Mouse (Mus musculus) natural killer cell, adult 2 months (primary cell): Measurements from ENCODE around the gene Rbm19.

ENCODE experiments used
- DNase-seq, 2 experiments: peaks; one replicate each; pipeline ENCODE4 v3.0.0; 2022; ENCODE audit warnings: low spot score in 2 of 2

The Rbm19 gene

DNA sequence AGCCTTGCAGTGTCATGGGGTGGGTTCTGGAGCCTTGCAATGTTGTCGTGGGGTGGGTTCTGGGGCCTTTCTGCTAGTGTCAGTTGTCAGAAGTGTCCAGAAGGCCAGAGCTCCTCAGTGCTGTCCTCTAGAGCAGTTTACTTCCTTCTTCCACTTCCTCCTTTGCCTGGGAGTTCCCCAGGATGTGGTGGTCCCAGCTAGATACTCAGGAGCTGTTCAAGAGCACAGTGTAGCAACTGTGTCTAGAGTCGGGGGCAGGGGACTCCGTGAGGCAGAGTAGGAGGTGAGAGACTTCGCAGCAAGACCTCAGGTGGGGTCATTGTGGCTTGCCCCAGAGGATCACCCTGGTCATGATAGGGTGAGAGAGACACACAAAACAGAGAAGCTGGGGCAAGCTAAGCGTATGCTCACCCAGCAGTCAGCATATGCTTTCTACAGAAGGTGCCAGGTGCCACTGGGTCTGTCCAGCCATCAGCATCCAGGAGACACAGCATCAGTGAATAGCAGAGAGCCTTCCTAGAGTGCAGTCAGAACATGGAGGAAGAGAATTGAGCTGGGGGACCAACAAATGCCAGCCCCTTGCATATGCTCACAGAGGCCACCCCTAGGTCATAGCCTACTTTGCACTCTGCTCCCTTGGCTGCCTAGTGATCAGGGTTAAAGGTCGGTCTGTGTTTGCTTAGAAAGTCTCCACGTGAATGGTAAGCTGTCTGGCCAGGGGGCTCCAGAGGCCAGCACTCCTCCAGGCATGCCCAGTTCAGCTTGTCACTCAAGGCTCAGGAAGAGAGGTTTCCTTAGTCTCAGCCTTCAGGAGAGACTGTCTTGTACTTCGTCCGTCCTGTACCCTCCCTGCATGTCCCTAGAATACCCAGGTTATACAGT lies 49.0 kb downstream of the Rbm19 start:
- peak in 1 of 2 experiments; percentile 4 for DNase-seq

DNA sequence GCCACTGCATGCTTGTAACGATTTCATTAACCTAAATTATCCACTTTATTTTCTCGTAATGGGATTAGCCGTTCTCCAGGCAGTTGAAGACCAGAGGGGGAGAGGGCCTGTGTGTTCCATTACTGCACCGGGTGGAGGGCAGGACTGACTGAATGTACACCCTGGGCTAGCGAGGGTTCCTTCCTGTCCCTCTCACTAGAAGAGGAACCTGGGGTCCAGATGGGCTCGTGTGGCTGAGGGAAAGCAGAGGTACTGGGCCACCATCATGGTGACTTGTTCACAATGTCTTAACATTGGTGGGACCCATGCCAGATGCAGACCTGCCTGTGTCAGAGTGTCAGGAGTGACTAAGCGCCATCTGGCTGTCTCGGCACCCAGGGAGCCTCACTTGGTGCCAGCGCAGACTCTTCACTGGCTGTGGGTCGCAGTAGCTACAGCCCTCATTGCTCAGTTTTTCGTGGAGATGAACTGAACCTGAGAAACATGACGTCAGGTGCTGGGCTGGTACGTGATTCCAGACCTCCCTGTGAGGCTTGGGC lies 51.6 kb downstream of the Rbm19 start:
- no peak for DNase-seq

- DNase-seq: no peak
Observed at GRCm38 (mm10) chr5:120171865-120172728, 55.8 kb downstream of the Rbm19 start.

DNA sequence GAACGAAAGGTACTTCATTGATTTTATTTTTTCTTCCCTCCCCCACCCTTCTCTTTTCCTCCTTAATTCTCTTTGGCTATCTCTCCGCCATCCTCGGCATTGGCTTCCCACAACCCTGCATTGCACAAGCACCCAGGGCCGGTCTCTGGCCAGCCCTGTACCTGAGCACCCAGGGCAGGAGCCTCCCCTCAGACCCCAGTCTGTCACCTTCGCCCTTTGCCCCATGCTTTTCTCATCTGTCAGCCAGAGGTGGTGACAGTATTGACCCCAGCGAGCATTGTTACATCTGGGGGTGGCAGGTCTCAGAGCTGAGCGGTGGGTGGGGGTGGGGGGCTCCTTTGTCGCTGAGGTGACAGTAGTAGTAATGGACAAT lies 56.5 kb downstream of the Rbm19 start:
- DNase-seq: no peak

DNA sequence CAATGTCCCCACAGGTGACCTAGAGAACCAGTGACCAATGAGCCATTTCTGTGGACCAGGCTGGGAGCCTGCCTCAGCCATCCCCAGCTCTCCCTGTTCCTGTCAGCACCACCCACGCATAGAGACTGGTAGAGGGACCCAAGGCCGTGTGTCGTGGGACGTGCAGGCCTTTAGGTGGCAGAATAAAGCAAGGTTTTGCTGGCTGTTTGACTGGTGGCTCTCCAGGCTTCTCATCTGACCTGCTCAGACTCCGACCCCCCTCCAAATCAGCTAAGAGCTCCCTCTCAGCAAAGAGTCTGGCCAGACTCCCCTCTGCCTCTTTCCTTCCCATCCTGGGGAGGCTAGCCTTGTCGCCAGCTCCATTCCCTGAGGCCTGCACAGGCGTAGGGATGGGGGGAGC lies 58.1 kb downstream of the Rbm19 start:
- DNase-seq: no peak

- DNase-seq: no peak
Observed at GRCm38 (mm10) chr5:120175217-120175616, 59.0 kb downstream of the Rbm19 start.

DNA sequence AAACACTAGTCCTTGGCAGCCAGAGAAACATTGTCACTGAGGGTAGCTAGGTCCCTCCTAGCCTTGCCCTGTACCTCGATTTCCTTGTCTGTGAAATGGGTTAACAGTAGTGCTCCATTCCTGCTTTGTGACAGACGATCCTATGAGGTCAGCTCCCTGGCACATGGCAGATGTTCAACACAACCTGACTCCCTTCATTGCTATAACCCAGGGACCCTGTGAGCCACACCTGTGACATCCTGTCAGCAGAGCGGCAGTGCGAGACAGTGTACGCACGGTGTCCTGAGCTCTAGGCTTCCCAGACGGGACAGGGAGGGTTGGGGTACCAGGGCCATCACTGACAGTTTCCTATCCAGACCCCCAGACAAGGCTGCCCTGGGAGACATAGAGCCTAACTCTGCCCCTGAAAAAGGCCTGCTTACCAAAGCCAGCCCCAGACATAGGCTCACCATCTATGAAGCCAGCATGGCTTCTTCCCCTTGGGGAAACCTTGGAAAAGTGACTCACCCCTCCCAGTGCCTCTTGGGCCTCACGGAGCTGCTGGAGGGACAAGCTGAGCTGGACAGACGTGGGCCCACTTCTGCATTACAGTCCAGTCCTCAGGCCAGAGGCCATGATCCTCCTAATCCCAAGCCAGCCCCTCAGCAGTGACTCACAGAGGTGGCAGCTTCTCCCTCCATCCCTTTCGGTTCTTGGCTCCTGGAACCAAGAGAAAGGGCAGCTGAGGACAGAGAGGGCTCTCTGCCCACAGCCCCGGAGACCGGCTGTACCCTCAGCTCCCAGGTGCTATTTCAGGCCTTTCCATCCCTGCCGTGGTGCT lies 60.2 kb downstream of the Rbm19 start:
- no peak for DNase-seq

- no peak for DNase-seq
Observed at GRCm38 (mm10) chr5:120177066-120177340, 60.7 kb downstream of the Rbm19 start.

- DNase-seq: no peak
Observed at GRCm38 (mm10) chr5:120180102-120180501, 63.8 kb downstream of the Rbm19 start.

GRCm38 (mm10) chr5:120181384-120181783 lies 65.1 kb downstream of the Rbm19 start:
- DNase-seq: no peak

GRCm38 (mm10) chr5:120183321-120183720 lies 67.1 kb downstream of the Rbm19 start:
- DNase-seq: no peak

DNA sequence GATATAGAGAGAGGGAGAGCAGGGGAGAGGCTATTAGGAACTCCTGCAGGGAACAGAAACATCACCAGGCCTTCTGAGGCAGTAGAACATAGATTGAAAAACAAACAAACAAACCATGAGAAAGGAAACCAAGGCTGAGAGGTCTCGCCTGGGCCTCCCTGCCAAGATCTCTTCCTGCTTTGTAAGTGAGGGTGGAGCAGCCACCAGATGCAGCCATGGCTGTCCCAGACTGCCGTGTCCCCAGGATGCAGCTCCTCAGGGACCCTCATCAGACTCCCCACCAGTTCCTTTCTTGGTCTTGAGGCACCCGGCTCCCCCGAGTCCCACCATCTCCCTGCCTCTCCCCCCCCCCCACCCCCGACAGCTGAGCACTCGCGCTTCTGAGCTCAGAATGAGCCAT lies 67.5 kb downstream of the Rbm19 start:
- no peak for DNase-seq

- DNase-seq: no peak
Observed at GRCm38 (mm10) chr5:120185949-120186348, 69.7 kb downstream of the Rbm19 start.

GRCm38 (mm10) chr5:120188541-120188940 lies 72.3 kb downstream of the Rbm19 start:
- no peak for DNase-seq

GRCm38 (mm10) chr5:120190001-120190582 lies 73.8 kb downstream of the Rbm19 start:
- DNase-seq: no peak

- DNase-seq: no peak
Observed at GRCm38 (mm10) chr5:120191620-120192019, 75.4 kb downstream of the Rbm19 start.

DNA sequence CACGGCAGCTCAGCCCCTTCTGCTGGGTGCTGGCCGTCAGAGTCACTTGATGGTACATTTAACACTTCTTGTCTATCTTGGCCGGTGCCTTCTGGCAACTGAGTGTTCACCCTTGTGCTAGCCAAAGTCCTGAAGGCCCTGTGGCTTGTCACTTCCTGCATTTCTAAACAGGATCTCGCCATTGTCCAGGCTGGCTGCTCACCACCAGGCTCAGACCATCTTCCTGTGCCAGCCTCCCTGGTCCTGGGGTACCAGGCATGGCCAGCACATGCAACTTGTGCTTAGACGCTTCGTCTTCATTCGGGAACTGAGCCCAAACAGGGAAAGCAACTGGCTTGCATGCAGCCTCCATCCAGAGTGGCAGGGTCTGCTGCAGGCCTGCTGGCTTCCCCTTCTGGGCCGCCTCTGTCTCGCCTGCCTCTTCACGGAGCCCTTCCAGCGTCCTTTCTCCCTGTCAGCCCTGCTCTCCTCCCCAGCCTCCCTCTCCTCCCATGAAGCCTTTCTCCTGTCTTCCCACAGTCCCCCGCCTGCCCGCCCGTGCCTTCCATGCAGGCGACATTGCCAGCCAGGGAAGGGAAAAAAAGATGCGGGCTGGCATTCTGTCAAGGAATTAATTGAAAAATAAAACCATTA lies 78.2 kb downstream of the Rbm19 start:
- no peak for DNase-seq

- no peak for DNase-seq
Observed at GRCm38 (mm10) chr5:120194948-120195347, 78.7 kb downstream of the Rbm19 start.

DNA sequence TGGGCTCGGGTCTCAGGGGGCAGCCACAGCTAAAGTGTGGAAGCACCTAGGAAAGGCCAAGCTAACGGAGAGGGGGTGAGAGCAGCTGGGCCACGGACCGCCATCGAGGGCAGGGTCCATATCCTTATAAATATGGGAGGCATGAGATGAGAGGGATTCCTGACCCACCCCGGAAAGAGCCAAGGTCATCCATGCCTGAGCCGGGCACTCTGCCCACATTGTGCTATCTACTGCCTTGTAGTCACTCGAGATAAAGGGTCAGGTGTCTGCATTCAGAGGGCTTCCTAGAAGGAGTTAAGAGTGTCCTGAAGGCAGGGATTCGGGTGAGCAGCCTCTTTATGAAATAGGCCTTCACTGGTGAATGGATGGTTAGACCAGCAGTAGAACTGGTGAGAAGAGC lies 80.6 kb downstream of the Rbm19 start:
- no peak for DNase-seq

DNA sequence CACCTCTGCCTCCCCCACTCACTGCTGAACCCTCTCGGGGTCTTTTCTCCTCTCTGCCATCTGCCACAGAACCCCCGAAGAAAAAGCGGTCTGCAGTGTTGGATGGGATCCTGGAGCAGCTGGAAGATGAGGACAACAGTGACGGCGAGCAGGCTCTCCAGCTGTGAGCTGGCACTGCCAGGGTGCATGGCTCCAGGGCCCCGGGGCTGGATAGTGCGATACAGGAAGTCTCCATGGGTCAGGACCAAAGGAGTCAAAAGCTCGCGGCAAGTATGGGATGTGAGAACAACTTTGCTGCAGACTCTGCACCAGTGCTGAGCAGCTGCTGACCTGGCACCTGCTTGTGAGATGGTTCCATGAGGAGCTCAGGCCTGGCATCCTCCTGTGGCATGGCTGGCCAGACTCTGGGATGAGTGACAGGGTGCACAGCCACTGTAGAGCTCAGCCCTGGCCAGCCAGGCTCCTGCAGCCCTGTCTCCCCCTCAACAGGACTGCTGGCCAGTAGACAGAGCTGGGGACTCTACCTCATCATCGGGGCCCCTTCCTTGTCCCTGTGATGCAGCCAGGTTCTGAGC lies 81.6 kb downstream of the Rbm19 start:
- DNase-seq: no peak

- DNase-seq: no peak
Observed at GRCm38 (mm10) chr5:120199865-120200264, 83.6 kb downstream of the Rbm19 start.
